In genomic region chr9:72288210-72288609, GRCm38 (mm10) we compare ENCODE assay signal across 16 mouse cellular contexts. TPM values are rescaled to one million over a fixed set of nuclear protein-coding genes. Genes with fewer than 3 reads are reported as not detected.
DNase-seq lines count a peak whose midpoint lies in the region; ATAC-seq and TF ChIP-seq lines count a peak whose summit lies in the region.
"Had no signal": no experiment of that assay in that cellular context is flagged by ENCODE, and none has a peak within 500 bp of the region (broad histone marks: within the 10 kb centered on the region; RNA-seq: fewer than 3 reads in every experiment).

No protein-coding gene starts in this region.

- TF ChIP-seq EP300 in CH12.LX (IDR thresholded peaks at IDR 0.05; ENCODE audit: low read length): no peak
- no peak for TF ChIP-seq EP300 in lung, postnatal 0 days (IDR thresholded peaks at IDR 0.05)
- no peak for TF ChIP-seq EP300 in stomach, postnatal 0 days (optimal IDR thresholded peaks at IDR 0.05)

- no peak for TF ChIP-seq CTCF in kidney, adult 2 months (conservative IDR thresholded peaks at IDR 0.05; ENCODE audit: insufficient read depth, insufficient read length, low read depth, low read length)
- no peak for TF ChIP-seq CTCF in CH12.LX (conservative IDR thresholded peaks at IDR 0.05 in 1 of 2, IDR thresholded peaks at IDR 0.05 in 1 of 2; ENCODE audit: low read depth in 2 of 2, low read length in 2 of 2)
- TF ChIP-seq CTCF in lung, postnatal 0 days (IDR thresholded peaks at IDR 0.05): no peak
- no peak for TF ChIP-seq CTCF in stomach, postnatal 0 days (IDR thresholded peaks at IDR 0.05; ENCODE audit: low read depth)

- WGBS in embryonic facial prominence, embryonic 13.5 days: 93% methylated on average over 2 of the region's 2 CpGs
- WGBS in embryonic facial prominence, embryonic 10.5 days: 86% methylated on average over 2 of the region's 2 CpGs
- WGBS in kidney, adult 2 months: 42% methylated on average over 2 of the region's 2 CpGs
- WGBS in lung, postnatal 0 days: 50% methylated on average over 2 of the region's 2 CpGs
- WGBS in stomach, postnatal 0 days: 75% methylated on average over 2 of the region's 2 CpGs

- no peak overlapping the region for H3K4me2 ChIP-seq in embryonic facial prominence, embryonic 13.5 days
- H3K4me2 ChIP-seq in CH12.LX (ENCODE audit: insufficient read depth, low read depth, poor library complexity, severe bottlenecking): no peak overlapping the region
- no peak overlapping the region for H3K4me2 ChIP-seq in lung, postnatal 0 days (replicated peaks; ENCODE audit: low read depth, low read length)
- no peak overlapping the region for H3K4me2 ChIP-seq in stomach, postnatal 0 days (replicated peaks; ENCODE audit: low read depth)
- H3K4me2 ChIP-seq: heart, embryonic 11.5 days; hindbrain, embryonic 13.5 days had no signal

- in situ Hi-C loops in CH12.LX (cut with MboI; ENCODE audit: low pct_ligation_motif_present, low pct_unique_long_range_greater_than_20kb, low sequenced_read_pairs): no loop called here

- DNase-seq in embryonic facial prominence, embryonic 10.5 days (ENCODE audit: low spot score): no peak
- peak; percentile 87 for DNase-seq in kidney, adult 2 months
- DNase-seq in kidney, postnatal 4 days: no peak
- no peak for DNase-seq in CH12.LX (ENCODE audit: extremely low read depth)
- DNase-seq in lung, postnatal 0 days (ENCODE audit: low spot score): peak; percentile 9
- DNase-seq in adrenal gland, adult 2 months: no peak
- no peak for DNase-seq in stomach, postnatal 0 days (ENCODE audit: low spot score)
- DNase-seq: cerebellum, postnatal 14 days; gastrocnemius, postnatal 14 days; left cerebral cortex, postnatal 4 days; right cerebral cortex, postnatal 4 days had no signal

- H3K27me3 ChIP-seq in embryonic facial prominence, embryonic 13.5 days: no peaks in the 10 kb centered on the region
- H3K27me3 ChIP-seq in embryonic facial prominence, embryonic 10.5 days (replicated peaks; ENCODE audit: low read depth, poor library complexity, severe bottlenecking): no peaks in the 10 kb centered on the region
- no peaks in the 10 kb centered on the region for H3K27me3 ChIP-seq in kidney, adult 2 months (replicated peaks; ENCODE audit: control insufficient read depth, insufficient read depth, low read length)
- H3K27me3 ChIP-seq in CH12.LX (replicated peaks): no peaks in the 10 kb centered on the region
- no peaks in the 10 kb centered on the region for H3K27me3 ChIP-seq in lung, postnatal 0 days (replicated peaks; ENCODE audit: insufficient read depth, low read length)
- no peaks in the 10 kb centered on the region for H3K27me3 ChIP-seq in stomach, postnatal 0 days (ENCODE audit: control insufficient read depth, insufficient read depth, low read length)
- H3K27me3 ChIP-seq: hindbrain, embryonic 13.5 days had no signal

- no peak for TF ChIP-seq POLR2A in kidney, adult 2 months (IDR thresholded peaks at IDR 0.05; ENCODE audit: low read depth, low read length)
- no peak for TF ChIP-seq POLR2A in CH12.LX (IDR thresholded peaks at IDR 0.05; ENCODE audit: low read depth, low read length)

- H3K79me2 ChIP-seq in CH12.LX (replicated peaks; ENCODE audit: control insufficient read depth, extremely low read depth, insufficient read depth, poor library complexity, severe bottlenecking): peaks cover 54% of the 10 kb centered on the region

- TF ChIP-seq RAD21 in CH12.LX (IDR thresholded peaks at IDR 0.05; ENCODE audit: low read depth, low read length): no peak

- peaks cover 14% of the 10 kb centered on the region for H3K36me3 ChIP-seq in embryonic facial prominence, embryonic 13.5 days
- peaks cover 51% of the 10 kb centered on the region for H3K36me3 ChIP-seq in embryonic facial prominence, embryonic 10.5 days (replicated peaks)
- no peaks in the 10 kb centered on the region for H3K36me3 ChIP-seq in kidney, adult 2 months (ENCODE audit: control insufficient read depth, insufficient read depth, low read length)
- H3K36me3 ChIP-seq in CH12.LX (replicated peaks in 1 of 2; ENCODE audit: control insufficient read depth in 1 of 2, insufficient read depth in 1 of 2, low read length in 1 of 2): peaks cover 13 to 23% of the 10 kb centered on the region in 2 experiments
- no peaks in the 10 kb centered on the region for H3K36me3 ChIP-seq in lung, postnatal 0 days (ENCODE audit: insufficient read depth, low read length)
- H3K36me3 ChIP-seq in stomach, postnatal 0 days (ENCODE audit: control insufficient read depth, insufficient read depth, low read length): no peaks in the 10 kb centered on the region

- H3K9me3 ChIP-seq in embryonic facial prominence, embryonic 13.5 days: no peaks in the 10 kb centered on the region
- H3K9me3 ChIP-seq in embryonic facial prominence, embryonic 10.5 days: no peaks in the 10 kb centered on the region
- H3K9me3 ChIP-seq in CH12.LX (replicated peaks; ENCODE audit: low read length): no peaks in the 10 kb centered on the region
- H3K9me3 ChIP-seq in lung, postnatal 0 days (ENCODE audit: low read length): no peaks in the 10 kb centered on the region
- no peaks in the 10 kb centered on the region for H3K9me3 ChIP-seq in stomach, postnatal 0 days (ENCODE audit: control insufficient read depth, low read length)
- H3K9me3 ChIP-seq: hindbrain, embryonic 13.5 days had no signal

- dilution Hi-C loops in CH12.LX (cut with MboI; ENCODE audit: extremely low pct_ligation_motif_present, extremely low pct_unique_long_range_greater_than_20kb, low sequenced_read_pairs): no loop called here

- no peak overlapping the region for H3K9ac ChIP-seq in embryonic facial prominence, embryonic 13.5 days
- H3K9ac ChIP-seq in CH12.LX (ENCODE audit: insufficient read depth, low read depth): no peak overlapping the region
- no peak overlapping the region for H3K9ac ChIP-seq in lung, postnatal 0 days (replicated peaks; ENCODE audit: low read depth)
- no peak overlapping the region for H3K9ac ChIP-seq in stomach, postnatal 0 days (ENCODE audit: low read length)
- H3K9ac ChIP-seq: hindbrain, embryonic 13.5 days; liver, embryonic 14.5 days had no signal

- H3K4me1 ChIP-seq in embryonic facial prominence, embryonic 13.5 days: peaks cover 15% of the 10 kb centered on the region; the same call in 1 of the 2 replicates
- no peaks in the 10 kb centered on the region for H3K4me1 ChIP-seq in embryonic facial prominence, embryonic 10.5 days
- H3K4me1 ChIP-seq in kidney, adult 2 months (ENCODE audit: control insufficient read depth, insufficient read depth, low read length): peaks cover 15% of the 10 kb centered on the region
- H3K4me1 ChIP-seq in CH12.LX (ENCODE audit: control insufficient read depth in 1 of 2, insufficient read depth in 2 of 2): peaks cover 4 to 35% of the 10 kb centered on the region in 2 experiments; a peak in 3 of 4 replicates
- peaks cover 4% of the 10 kb centered on the region; the same call in 1 of the 2 replicates for H3K4me1 ChIP-seq in lung, postnatal 0 days (ENCODE audit: insufficient read depth, low read depth, low read length)
- H3K4me1 ChIP-seq in stomach, postnatal 0 days (replicated peaks; ENCODE audit: control insufficient read depth, insufficient read depth): no peaks in the 10 kb centered on the region
- H3K4me1 ChIP-seq: hindbrain, embryonic 13.5 days had no signal

- H3K27ac ChIP-seq in embryonic facial prominence, embryonic 13.5 days: peak overlapping the region; percentile 18; the same call in 1 of the 2 replicates
- H3K27ac ChIP-seq in embryonic facial prominence, embryonic 10.5 days (replicated peaks): no peak overlapping the region
- H3K27ac ChIP-seq in kidney, adult 2 months (ENCODE audit: insufficient read depth, low read depth, low read length): peak overlapping the region; percentile 82
- H3K27ac ChIP-seq in CH12.LX (ENCODE audit: insufficient read depth, low read depth): no peak overlapping the region
- no peak overlapping the region for H3K27ac ChIP-seq in lung, postnatal 0 days (ENCODE audit: low read length)
- no peak overlapping the region for H3K27ac ChIP-seq in stomach, postnatal 0 days (replicated peaks)
- H3K27ac ChIP-seq: hindbrain, embryonic 13.5 days; kidney, postnatal 0 days; liver, embryonic 14.5 days had no signal

- no peak for ATAC-seq in embryonic facial prominence, embryonic 13.5 days (ENCODE audit: insufficient number of reproducible peaks, insufficient read depth, low FRiP score, low TSS enrichment, low read depth)
- no peak for ATAC-seq in lung, postnatal 0 days
- ATAC-seq in stomach, postnatal 0 days (ENCODE audit: low FRiP score, low TSS enrichment): no peak

- no peak overlapping the region for H3K4me3 ChIP-seq in embryonic facial prominence, embryonic 13.5 days
- no peak overlapping the region for H3K4me3 ChIP-seq in embryonic facial prominence, embryonic 10.5 days
- no peak overlapping the region for H3K4me3 ChIP-seq in kidney, adult 2 months (ENCODE audit: insufficient read depth, low read depth, low read length)
- H3K4me3 ChIP-seq in CH12.LX (replicated peaks in 1 of 3; ENCODE audit: low read depth in 2 of 3, low read length in 2 of 3, poor library complexity in 1 of 3): no peak overlapping the region
- no peak overlapping the region for H3K4me3 ChIP-seq in lung, postnatal 0 days (ENCODE audit: low read depth, low read length)
- H3K4me3 ChIP-seq in stomach, postnatal 0 days (ENCODE audit: low read depth, low read length): no peak overlapping the region
- H3K4me3 ChIP-seq: hindbrain, embryonic 13.5 days had no signal

TF ChIP-seq in CH12.LX, 34 proteins besides CTCF, POLR2A, EP300 and RAD21:
- no peak for TF ChIP-seq GABPA (IDR thresholded peaks at IDR 0.05; ENCODE audit: insufficient replicate concordance, low read depth, low read length)
- TF ChIP-seq KAT2A (IDR thresholded peaks at IDR 0.05; ENCODE audit: insufficient replicate concordance, low read length): 0 out of 2 replicates have a peak, but pooled peaks have one; percentile 14

RNA-seq across cellular contexts. Expression of gene Zfp280d, which starts 13.6 kb away (rescaled TPM):
- 49.5 and 51.5 TPM in 2 replicates for polyA plus RNA-seq in embryonic facial prominence, embryonic 13.5 days (2015; fragmentation: Nextera tagmentation; extraction: Ambion mirVana)
- 50.3 and 53.0 TPM in 2 replicates for polyA plus RNA-seq in embryonic facial prominence, embryonic 10.5 days (2016; fragmentation: Nextera tagmentation; extraction: Ambion mirVana)
- polyA plus RNA-seq in kidney, adult 2 months (2012; rRNA removed): 7.6 and 8.2 TPM in 2 replicates
- total RNA-seq in CH12.LX (2012; rRNA removed) (22.3 and 22.7 TPM in 2 replicates), CH12.LX (2014; rRNA removed) (35.8 and 40.2 TPM in 2 replicates)
- 19.7 and 26.0 TPM in 2 replicates for polyA plus RNA-seq in CH12.LX (2012; ENCODE audit: insufficient read length, low read depth)
- polyA plus RNA-seq in lung, postnatal 0 days (2015; fragmentation: Nextera tagmentation; extraction: Ambion mirVana): 19.1 and 19.6 TPM in 2 replicates
- 10 to 100 TPM; 29.4 to 33.1 TPM for total RNA-seq in adrenal gland, adult 2 months (2021)
- polyA plus RNA-seq in adrenal gland, adult 2 months (2012; rRNA removed): 3.1 and 4.2 TPM in 2 replicates
- 11.4 and 12.0 TPM in 2 replicates for polyA plus RNA-seq in stomach, postnatal 0 days (2015; fragmentation: Nextera tagmentation; extraction: Ambion mirVana)

Comparison
In these comparisons a context has a peak if more than half of its experiments do, and no peak if none do; other contexts are left out.
1. H3K27ac ChIP-seq: peak in embryonic facial prominence, embryonic 13.5 days (single experiment) and kidney, adult 2 months (single experiment); none in embryonic facial prominence, embryonic 10.5 days (single experiment), CH12.LX (single experiment), lung, postnatal 0 days (single experiment) and stomach, postnatal 0 days (single experiment).
2. DNase-seq: peak in kidney, adult 2 months (single experiment) and lung, postnatal 0 days (single experiment); none in embryonic facial prominence, embryonic 10.5 days (single experiment), kidney, postnatal 4 days (0 of 2), CH12.LX (single experiment), adrenal gland, adult 2 months (single experiment) and stomach, postnatal 0 days (single experiment).